Mouse (Mus musculus): ENCODE measurements at regions not wholly inside any gene's neighbourhood (a gene's known extent, or its start where the extent isn't known, plus 50 kb on each side); places are given as distances from the start of the nearest gene placed in this dataset.

DNA sequence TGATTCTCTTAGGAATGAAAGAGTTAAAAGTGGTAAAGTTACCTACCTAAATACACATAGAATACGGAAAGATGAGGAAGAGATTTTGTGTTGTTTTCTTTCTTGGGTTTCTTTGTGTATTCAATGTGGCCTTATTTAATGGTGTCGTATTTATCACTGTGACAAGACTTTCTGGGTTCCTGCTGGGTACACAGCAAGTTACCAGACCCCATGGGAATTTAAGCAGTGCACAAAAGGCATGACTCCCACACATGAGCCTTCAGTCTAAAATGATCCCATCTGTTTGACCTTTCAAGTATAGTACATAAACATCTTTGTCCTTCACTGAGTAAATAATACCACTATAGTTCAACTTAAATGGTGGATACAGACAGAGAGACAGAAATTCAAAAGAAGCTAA, 349.0 kb upstream of the Cited2 start:
- TF ChIP-seq POLR2A (IDR thresholded peaks at IDR 0.05; ENCODE audit: insufficient read depth, low read depth, low read length) (no peak), CTCF (IDR thresholded peaks at IDR 0.05) (no peak), EP300 (IDR thresholded peaks at IDR 0.05; ENCODE audit: insufficient read depth, low read depth, low read length) (no peak)

Data from heart, adult 2 months (tissue).